Comparison of ENCODE assay signal across 8 mouse cellular contexts in the genomic region with DNA sequence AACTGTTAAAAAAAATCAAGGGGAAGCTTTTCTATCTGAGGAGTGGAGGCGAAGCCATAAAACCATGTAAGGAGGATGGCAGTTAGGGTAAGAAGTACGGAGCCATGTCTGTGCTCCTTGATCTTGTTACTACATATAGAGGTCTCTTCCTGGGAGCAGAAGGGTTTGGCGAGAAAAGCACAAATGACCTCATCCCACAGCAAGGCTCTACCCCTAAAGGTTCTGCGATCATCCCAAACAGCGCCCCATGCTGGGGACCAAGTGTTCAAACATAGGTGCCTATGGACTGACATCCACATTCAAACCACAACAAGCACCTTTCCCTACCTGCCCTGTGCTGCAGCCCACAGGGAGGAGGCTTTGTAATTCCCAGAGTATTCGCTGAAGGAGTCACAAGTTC. TPM values are rescaled to one million over a fixed set of nuclear protein-coding genes. Genes with fewer than 3 reads are reported as not detected.
DNase-seq lines count a peak whose midpoint lies in the region; ATAC-seq and TF ChIP-seq lines count a peak whose summit lies in the region.

No protein-coding gene starts in this region.

- H3K4me3 ChIP-seq in bone marrow, adult 2 months (replicated peaks; ENCODE audit: control insufficient read depth, low read depth, low read length), result no peak overlapping the region
- peak overlapping the region; percentile 25 for H3K4me3 ChIP-seq in forebrain, postnatal 0 days (ENCODE audit: low read depth, low read length)
- peak overlapping the region; percentile 11; the same call in 1 of the 2 replicates for H3K4me3 ChIP-seq in intestine, embryonic 14.5 days (ENCODE audit: low read depth, low read length)
- H3K4me3 ChIP-seq in liver, embryonic 14.5 days (ENCODE audit: insufficient read depth in 1 of 2, low read depth in 2 of 2, low read length in 2 of 2), result no peak overlapping the region
- H3K4me3 ChIP-seq in neural tube, embryonic 14.5 days (ENCODE audit: low read depth, low read length), result no peak overlapping the region

- peak overlapping the region; percentile 10; the same call in 1 of the 2 replicates for H3K9ac ChIP-seq in forebrain, postnatal 0 days
- no peak overlapping the region for H3K9ac ChIP-seq in intestine, embryonic 14.5 days (ENCODE audit: low read length)
- no peak overlapping the region for H3K9ac ChIP-seq in liver, embryonic 14.5 days (replicated peaks)
- H3K9ac ChIP-seq in neural tube, embryonic 14.5 days (replicated peaks; ENCODE audit: low read depth, low read length), result no peak overlapping the region

- 48% methylated on average over 6 of the region's 6 CpGs for WGBS in bone marrow, adult 2 months
- 48% methylated on average over 6 of the region's 6 CpGs for WGBS in forebrain, postnatal 0 days
- 42% methylated on average over 6 of the region's 6 CpGs for WGBS in intestine, embryonic 14.5 days
- 34% methylated on average over 6 of the region's 6 CpGs for WGBS in liver, embryonic 14.5 days (ENCODE audit: insufficient replicate concordance)
- 48% methylated on average over 6 of the region's 6 CpGs for WGBS in neural tube, embryonic 14.5 days

- no peaks in the 10 kb centered on the region for H3K9me3 ChIP-seq in forebrain, postnatal 0 days (ENCODE audit: low read length)
- no peaks in the 10 kb centered on the region for H3K9me3 ChIP-seq in intestine, embryonic 14.5 days (ENCODE audit: control insufficient read depth, low read length)
- no peaks in the 10 kb centered on the region for H3K9me3 ChIP-seq in liver, embryonic 14.5 days (ENCODE audit: control insufficient read depth, low read length)
- H3K9me3 ChIP-seq in neural tube, embryonic 14.5 days (ENCODE audit: control insufficient read depth, low read length), result no peaks in the 10 kb centered on the region

- peak; percentile 72 for ATAC-seq in forebrain, postnatal 0 days
- ATAC-seq in intestine, embryonic 14.5 days (replicated peaks; ENCODE audit: low FRiP score, low TSS enrichment, low read depth), result no peak
- peak; percentile 39; the same call in 1 of the 2 replicates for ATAC-seq in liver, embryonic 14.5 days (ENCODE audit: insufficient read depth)
- ATAC-seq in neural tube, embryonic 14.5 days (ENCODE audit: low read depth), result peak; percentile 78

- H3K27me3 ChIP-seq in forebrain, postnatal 0 days (ENCODE audit: insufficient read depth, low read length), result no peaks in the 10 kb centered on the region
- H3K27me3 ChIP-seq in intestine, embryonic 14.5 days (replicated peaks; ENCODE audit: control insufficient read depth, insufficient read depth, low read length), result no peaks in the 10 kb centered on the region
- H3K27me3 ChIP-seq in liver, embryonic 14.5 days (ENCODE audit: control insufficient read depth, insufficient read depth, low read length), result no peaks in the 10 kb centered on the region
- H3K27me3 ChIP-seq in neural tube, embryonic 14.5 days (ENCODE audit: control insufficient read depth, insufficient read depth, low read length), result no peaks in the 10 kb centered on the region

- peak; percentile 18 for DNase-seq in ovary, postnatal 14 days (ENCODE audit: low spot score)
- DNase-seq in ovary, adult 18-20 months (ENCODE audit: low spot score), result no peak
- DNase-seq in forebrain, postnatal 0 days, result no peak
- no peak for DNase-seq in intestine, embryonic 14.5 days (ENCODE audit: low spot score)
- DNase-seq in liver, embryonic 14.5 days (ENCODE audit: low read depth in 3 of 3, low spot score in 3 of 3), result no peak
- DNase-seq in c-Kit-positive CD71-positive TER-119-positive erythroid progenitor cells, embryonic 14.5 days (ENCODE audit: low spot score), result no peak

- no peaks in the 10 kb centered on the region for H3K36me3 ChIP-seq in forebrain, postnatal 0 days (ENCODE audit: insufficient read depth)
- no peaks in the 10 kb centered on the region for H3K36me3 ChIP-seq in intestine, embryonic 14.5 days (ENCODE audit: control insufficient read depth, insufficient read depth, low read length)
- no peaks in the 10 kb centered on the region for H3K36me3 ChIP-seq in liver, embryonic 14.5 days (replicated peaks; ENCODE audit: control insufficient read depth, insufficient read depth, low read depth)
- H3K36me3 ChIP-seq in neural tube, embryonic 14.5 days (ENCODE audit: control insufficient read depth, insufficient read depth, low read length), result no peaks in the 10 kb centered on the region

- peak; percentile 5; the same call in 1 of the 2 replicates for TF ChIP-seq CTCF in bone marrow, adult 2 months (IDR thresholded peaks at IDR 0.05; ENCODE audit: control insufficient read depth, insufficient read depth, low read length)
- TF ChIP-seq CTCF in forebrain, postnatal 0 days (IDR thresholded peaks at IDR 0.05; ENCODE audit: low read depth), result no peak
- no peak for TF ChIP-seq CTCF in liver, embryonic 14.5 days (IDR thresholded peaks at IDR 0.05; ENCODE audit: low read depth)

- peak overlapping the region; percentile 41 for H3K4me2 ChIP-seq in forebrain, postnatal 0 days (ENCODE audit: low read depth)
- peak overlapping the region; percentile 39 for H3K4me2 ChIP-seq in intestine, embryonic 14.5 days (ENCODE audit: low read length)
- peak overlapping the region; percentile 47 for H3K4me2 ChIP-seq in liver, embryonic 14.5 days (ENCODE audit: low read depth)
- H3K4me2 ChIP-seq in neural tube, embryonic 14.5 days (ENCODE audit: low read depth, low read length), result peak overlapping the region; percentile 25

- H3K27ac ChIP-seq in bone marrow, adult 2 months (ENCODE audit: control insufficient read depth, insufficient read depth, low read depth, low read length, poor library complexity), result no peak overlapping the region
- H3K27ac ChIP-seq in forebrain, postnatal 0 days (ENCODE audit: low read depth, low read length), result no peak overlapping the region
- H3K27ac ChIP-seq in intestine, embryonic 14.5 days (ENCODE audit: low read depth), result no peak overlapping the region
- H3K27ac ChIP-seq in liver, embryonic 14.5 days, result no peak overlapping the region
- H3K27ac ChIP-seq in neural tube, embryonic 14.5 days (ENCODE audit: low read depth, low read length), result no peak overlapping the region

- TF ChIP-seq EP300 in liver, embryonic 14.5 days (IDR thresholded peaks at IDR 0.05; ENCODE audit: low read depth), result no peak

- H3K4me1 ChIP-seq in bone marrow, adult 2 months (ENCODE audit: control insufficient read depth, insufficient read depth, low read length), result peaks cover 3% of the 10 kb centered on the region; the same call in 1 of the 2 replicates
- no peaks in the 10 kb centered on the region for H3K4me1 ChIP-seq in forebrain, postnatal 0 days (ENCODE audit: insufficient read depth)
- no peaks in the 10 kb centered on the region for H3K4me1 ChIP-seq in intestine, embryonic 14.5 days (replicated peaks; ENCODE audit: control insufficient read depth, insufficient read depth, low read length)
- no peaks in the 10 kb centered on the region for H3K4me1 ChIP-seq in liver, embryonic 14.5 days (replicated peaks; ENCODE audit: control insufficient read depth in 2 of 2, insufficient read depth in 2 of 2, low read length in 1 of 2)
- H3K4me1 ChIP-seq in neural tube, embryonic 14.5 days (ENCODE audit: control insufficient read depth, insufficient read depth, low read length), result no peaks in the 10 kb centered on the region

- TF ChIP-seq POLR2A in bone marrow, adult 2 months (IDR thresholded peaks at IDR 0.05; ENCODE audit: borderline replicate concordance, control insufficient read depth, low read depth, low read length), result no peak

RNA-seq across cellular contexts. Expression of a gene that starts 21.8 kb away (rescaled TPM):
- polyA plus RNA-seq in bone marrow, adult 2 months (2011; ENCODE audit: insufficient read depth, insufficient read length, low replicate concordance, missing spikeins), result 0.57 and 3.9 TPM in 2 replicates
- total RNA-seq in forebrain, postnatal 0 days (2014; rRNA removed), result not detected in 2 replicates
- 0.04 TPM in 1 of 2 replicates, not detected in the other for polyA plus RNA-seq in forebrain, postnatal 0 days (2015; fragmentation: Nextera tagmentation; extraction: Ambion mirVana)
- not detected in 2 replicates for polyA plus RNA-seq in intestine, embryonic 14.5 days (2014; fragmentation: Nextera tagmentation; extraction: Ambion mirVana)
- 0.01 TPM in 1 of 2 replicates, not detected in the other for polyA plus RNA-seq in liver, embryonic 14.5 days (2012; rRNA removed)
- not detected in 2 replicates for polyA plus RNA-seq in liver, embryonic 14.5 days (2014; fragmentation: Nextera tagmentation; extraction: Ambion mirVana)
- polyA plus RNA-seq in neural tube, embryonic 14.5 days (2014; fragmentation: Nextera tagmentation; extraction: Ambion mirVana), result not detected in 2 replicates

RNA-seq across cellular contexts. Expression of a gene that starts 38.3 kb away (rescaled TPM):
- polyA plus RNA-seq in bone marrow, adult 2 months (2011; ENCODE audit: insufficient read depth, insufficient read length, low replicate concordance, missing spikeins), result not detected in 2 replicates
- not detected in 2 replicates for total RNA-seq in forebrain, postnatal 0 days (2014; rRNA removed)
- not detected in 2 replicates for polyA plus RNA-seq in forebrain, postnatal 0 days (2015; fragmentation: Nextera tagmentation; extraction: Ambion mirVana)
- polyA plus RNA-seq in intestine, embryonic 14.5 days (2014; fragmentation: Nextera tagmentation; extraction: Ambion mirVana), result not detected in 2 replicates
- polyA plus RNA-seq in liver, embryonic 14.5 days (2012; rRNA removed), result not detected in 2 replicates
- not detected in 2 replicates for polyA plus RNA-seq in liver, embryonic 14.5 days (2014; fragmentation: Nextera tagmentation; extraction: Ambion mirVana)
- polyA plus RNA-seq in neural tube, embryonic 14.5 days (2014; fragmentation: Nextera tagmentation; extraction: Ambion mirVana), result not detected in 2 replicates

RNA-seq across cellular contexts. Expression of a gene that starts 40.7 kb away (rescaled TPM):
- polyA plus RNA-seq in bone marrow, adult 2 months (2011; ENCODE audit: insufficient read depth, insufficient read length, low replicate concordance, missing spikeins), result 9.3 and 10.4 TPM in 2 replicates
- 1.00 and 2.2 TPM in 2 replicates for total RNA-seq in forebrain, postnatal 0 days (2014; rRNA removed)
- 0.83 and 1.3 TPM in 2 replicates for polyA plus RNA-seq in forebrain, postnatal 0 days (2015; fragmentation: Nextera tagmentation; extraction: Ambion mirVana)
- 1.3 and 1.6 TPM in 2 replicates for polyA plus RNA-seq in intestine, embryonic 14.5 days (2014; fragmentation: Nextera tagmentation; extraction: Ambion mirVana)
- polyA plus RNA-seq in liver, embryonic 14.5 days (2012; rRNA removed), result 3.8 and 5.9 TPM in 2 replicates
- 3.7 and 5.1 TPM in 2 replicates for polyA plus RNA-seq in liver, embryonic 14.5 days (2014; fragmentation: Nextera tagmentation; extraction: Ambion mirVana)
- polyA plus RNA-seq in neural tube, embryonic 14.5 days (2014; fragmentation: Nextera tagmentation; extraction: Ambion mirVana), result 0.79 and 1.1 TPM in 2 replicates

Comparison
In these comparisons a context has a peak if more than half of its experiments do, and no peak if none do; other contexts are left out.
1. H3K4me3 ChIP-seq: peak in forebrain, postnatal 0 days (single experiment) and intestine, embryonic 14.5 days (single experiment); none in bone marrow, adult 2 months (single experiment), liver, embryonic 14.5 days (0 of 2) and neural tube, embryonic 14.5 days (single experiment).
2. Peak in every context shown above with its lines, with median percentiles within 50 percentile points of each other: H3K4me2 ChIP-seq.